Mouse (Mus musculus) CH12.LX (cell line): Measurements from ENCODE around the gene Xpo4. TPM values are rescaled to one million over a fixed set of nuclear protein-coding genes. Genes with fewer than 3 reads are reported as not detected.
A peak's percentile ranks its signal among the peaks of the same experiment; 100 is the strongest.

Experiments used
- DNase-seq: peaks from one replicate; pipeline ENCODE4 v3.0.0-alpha.2; 2013; ENCODE audit errors: extremely low read depth
- H3K27ac ChIP-seq: 2 replicates; pipeline ENCODE4 v1.5.1; 2012; ENCODE audit warnings: low read depth, mild to moderate bottlenecking, control low read depth, moderate library complexity; ENCODE audit not compliant: insufficient read depth
- H3K27me3 ChIP-seq: replicated peaks from 2 replicates; pipeline ENCODE3; 2012; ENCODE audit warnings: inconsistent platforms
- H3K36me3 ChIP-seq, 2 experiments: replicated peaks in 1 of 2; 2 replicates each; pipeline versions ENCODE3 to v1.6.1; 2012; ENCODE audit warnings: inconsistent platforms in 1 of 2, low read length in 1 of 2, mild to moderate bottlenecking in 1 of 2, mixed read lengths in 1 of 2, moderate library complexity in 1 of 2; ENCODE audit not compliant: control insufficient read depth in 1 of 2, insufficient read depth in 1 of 2
- H3K4me1 ChIP-seq, 2 experiments: 2 replicates each; pipeline ENCODE4 v1.6.1; 2012; ENCODE audit warnings: inconsistent platforms in 1 of 2, moderate library complexity in 1 of 2; ENCODE audit not compliant: insufficient read depth in 2 of 2, control insufficient read depth in 1 of 2
- H3K4me2 ChIP-seq: 2 replicates; pipeline ENCODE4 v1.6.1; 2012; ENCODE audit warnings: low read depth, mild to moderate bottlenecking, control low read depth; ENCODE audit not compliant: poor library complexity, insufficient read depth, severe bottlenecking
- H3K4me3 ChIP-seq, 3 experiments: fragments of 150-350 bp in 1 of 3; sonication (generic) in 1 of 3; replicated peaks in 1 of 3; 2 replicates each; pipeline versions ENCODE3 to v1.5.1; 2011 to 2012; ENCODE audit warnings: low read depth in 2 of 3, low read length in 2 of 3, mild to moderate bottlenecking in 2 of 3, moderate library complexity in 2 of 3, control low read depth in 1 of 3, improper control_type of control experiment in 1 of 3, inconsistent platforms in 1 of 3, mixed read lengths in 1 of 3; ENCODE audit not compliant: poor library complexity in 1 of 3
- H3K79me2 ChIP-seq: replicated peaks from 2 replicates; pipeline ENCODE4 v1.6.1; 2012; ENCODE audit warnings: mild to moderate bottlenecking, moderate library complexity; ENCODE audit not compliant: control insufficient read depth, poor library complexity, insufficient read depth, severe bottlenecking; ENCODE audit errors: extremely low read depth
- H3K9ac ChIP-seq: 2 replicates; pipeline ENCODE4 v1.6.1; 2012; ENCODE audit warnings: low read depth, mild to moderate bottlenecking, control low read depth, moderate library complexity; ENCODE audit not compliant: insufficient read depth
- H3K9me3 ChIP-seq: replicated peaks from 2 replicates; pipeline ENCODE3; 2012; ENCODE audit warnings: low read length, inconsistent platforms, mixed read lengths
- BHLHE40 ChIP-seq: IDR thresholded peaks from 2 replicates; pipeline ENCODE4 v1.6.1; 2011; ENCODE audit warnings: mild to moderate bottlenecking, low read depth, low read length, improper control_type of control experiment
- CHD1 ChIP-seq: IDR thresholded peaks from 2 replicates; pipeline ENCODE4 v1.6.1; 2012; ENCODE audit warnings: low read depth, low read length, improper control_type of control experiment, inconsistent platforms
- CHD2 ChIP-seq: IDR thresholded peaks from 2 replicates; pipeline ENCODE4 v1.6.1; 2011; ENCODE audit warnings: low read length, improper control_type of control experiment
- CTCF ChIP-seq, 2 experiments: IDR thresholded peaks in 1 of 2; conservative IDR thresholded peaks in 1 of 2; 2 replicates each; pipeline ENCODE4 v1.5.1; 2011 to 2012; ENCODE audit warnings: low read depth in 2 of 2, low read length in 2 of 2, improper control_type of control experiment in 1 of 2, inconsistent platforms in 1 of 2, mild to moderate bottlenecking in 1 of 2, moderate library complexity in 1 of 2
- EP300 ChIP-seq: IDR thresholded peaks from 2 replicates; pipeline ENCODE4 v1.6.1; 2011; ENCODE audit warnings: low read length, improper control_type of control experiment
- ETS1 ChIP-seq: conservative IDR thresholded peaks from 2 replicates; pipeline ENCODE4 v1.6.1; 2012; ENCODE audit warnings: low read depth, mild to moderate bottlenecking, inconsistent platforms, low read length, improper control_type of control experiment, moderate library complexity
- GABPA ChIP-seq: IDR thresholded peaks from 2 replicates; pipeline ENCODE4 v1.6.1; 2012; ENCODE audit warnings: low read depth, low read length, improper control_type of control experiment, inconsistent platforms; ENCODE audit not compliant: insufficient replicate concordance
- IRF4 ChIP-seq: IDR thresholded peaks from 2 replicates; pipeline ENCODE4 v1.6.1; 2014; ENCODE audit warnings: low read depth, mild to moderate bottlenecking, inconsistent platforms, low read length, improper control_type of control experiment
- JUN ChIP-seq: IDR thresholded peaks from 2 replicates; pipeline ENCODE4 v1.6.1; 2011; ENCODE audit warnings: low read depth, mild to moderate bottlenecking, low read length, improper control_type of control experiment, moderate library complexity; ENCODE audit not compliant: insufficient read depth
- KAT2A ChIP-seq: IDR thresholded peaks from 2 replicates; pipeline ENCODE4 v1.6.1; 2012; ENCODE audit warnings: low read length, improper control_type of control experiment, inconsistent platforms; ENCODE audit not compliant: insufficient replicate concordance
- MAFK ChIP-seq: IDR thresholded peaks from 2 replicates; pipeline ENCODE4 v1.6.1; 2011; ENCODE audit warnings: low read length, improper control_type of control experiment; ENCODE audit not compliant: insufficient replicate concordance
- MXI1 ChIP-seq: IDR thresholded peaks from 2 replicates; pipeline ENCODE4 v1.6.1; 2011; ENCODE audit warnings: mild to moderate bottlenecking, low read depth, low read length, improper control_type of control experiment
- MYC ChIP-seq: IDR thresholded peaks from 2 replicates; pipeline ENCODE4 v1.6.1; 2011; ENCODE audit warnings: low read depth, mild to moderate bottlenecking, improper control_type of control experiment, low read length
- PAX5 ChIP-seq: IDR thresholded peaks from 2 replicates; pipeline ENCODE4 v1.6.1; 2012; ENCODE audit warnings: low read length, inconsistent platforms, mixed read lengths
- RAD21 ChIP-seq: IDR thresholded peaks from 2 replicates; pipeline ENCODE4 v1.6.1; 2011; ENCODE audit warnings: low read depth, mild to moderate bottlenecking, low read length, improper control_type of control experiment, moderate library complexity
- RCOR1 ChIP-seq: conservative IDR thresholded peaks from 2 replicates; pipeline ENCODE4 v1.6.1; 2012; ENCODE audit warnings: low read depth, mild to moderate bottlenecking, inconsistent platforms, low read length, improper control_type of control experiment
- SMC3 ChIP-seq: IDR thresholded peaks from 2 replicates; pipeline ENCODE4 v1.6.1; 2011; ENCODE audit warnings: low read depth, low read length, improper control_type of control experiment
- TBP ChIP-seq: conservative IDR thresholded peaks from 2 replicates; pipeline ENCODE4 v1.6.1; 2011; ENCODE audit warnings: low read depth, low read length, improper control_type of control experiment
- TCF12 ChIP-seq: IDR thresholded peaks from 2 replicates; pipeline ENCODE4 v1.6.1; 2014; ENCODE audit warnings: low read depth, mild to moderate bottlenecking, inconsistent platforms, low read length, improper control_type of control experiment
- USF1 ChIP-seq: IDR thresholded peaks from 2 replicates; pipeline ENCODE4 v1.6.1; 2014; ENCODE audit warnings: low read depth, mild to moderate bottlenecking, inconsistent platforms, low read length, improper control_type of control experiment
- USF2 ChIP-seq: conservative IDR thresholded peaks from 2 replicates; pipeline ENCODE4 v1.6.1; 2011; ENCODE audit warnings: low read depth, low read length, improper control_type of control experiment
- ZKSCAN1 ChIP-seq: IDR thresholded peaks from 2 replicates; pipeline ENCODE4 v1.6.1; 2012; ENCODE audit warnings: low read depth, inconsistent platforms, low read length, improper control_type of control experiment, borderline replicate concordance
- ZNF384 ChIP-seq: IDR thresholded peaks from 2 replicates; pipeline ENCODE4 v1.6.1; 2012; ENCODE audit warnings: low read depth, low read length, improper control_type of control experiment, inconsistent platforms
- dilution Hi-C: fragments of 300-500 bp; cut with MboI; formaldehyde crosslinking; loops from 2 replicates; pipeline ENCODE4 v1.14.3; 2020; ENCODE audit warnings: low sequenced_read_pairs; ENCODE audit not compliant: extremely low pct_unique_long_range_greater_than_20kb, extremely low pct_ligation_motif_present
- in situ Hi-C: fragments of 300-500 bp; cut with MboI; formaldehyde crosslinking; loops from 3 replicates; pipeline ENCODE4 v1.14.3; 2019; ENCODE audit warnings: low sequenced_read_pairs, low pct_ligation_motif_present, low pct_unique_long_range_greater_than_20kb, mixed read lengths
- polyA plus RNA-seq: library from polyadenylated mRNA; unstranded; fragments of >175 nt; gene quantifications from 2 replicates; pipeline ENCODE4 v1.2.1, GENCODE M21; 2012; ENCODE audit warnings: low read depth; ENCODE audit not compliant: insufficient read length
- total RNA-seq, 2 experiments: library from RNA; depleted of rRNA; stranded (reverse); fragments of 300-350 nt in 1 of 2; fragments of >200 nt in 1 of 2; gene quantifications; 2 replicates each; pipeline ENCODE4 v1.2.3; 2012 to 2014

Gene Xpo4
- total and polyA plus RNA-seq, 3 experiments, result 30.2 to 47.3 (median 43.0) TPM

DNA sequence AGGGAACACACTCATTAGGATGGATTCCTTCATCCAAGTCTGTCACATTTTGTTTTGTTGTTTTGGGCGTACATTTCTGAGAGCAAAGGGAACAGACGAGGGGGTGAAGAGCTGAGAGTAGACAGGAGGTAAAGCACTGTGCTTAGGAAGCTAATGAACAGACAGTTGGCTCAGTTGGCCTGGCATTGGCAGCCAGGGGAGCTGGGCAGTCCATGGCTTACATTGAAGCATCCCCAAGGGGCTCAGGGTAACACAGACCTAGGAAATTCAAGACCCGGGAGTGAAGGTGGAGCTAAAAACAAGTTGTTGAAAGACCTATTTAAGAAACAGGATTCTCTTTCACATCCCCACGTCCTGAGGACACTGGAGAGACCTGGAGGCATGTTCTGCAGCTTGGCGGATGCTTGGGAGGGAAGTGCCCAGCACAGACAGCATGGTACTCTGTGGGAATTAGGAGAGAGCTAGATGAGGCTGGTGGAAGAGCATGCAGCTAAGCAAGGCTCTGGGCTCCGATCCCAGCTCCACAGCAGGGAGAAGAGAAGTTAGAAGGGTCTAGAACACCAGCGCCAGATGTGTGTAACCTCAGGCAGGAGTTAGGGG is 109.7 kb downstream of the Xpo4 start:
- Histone ChIP-seq H3K4me1 (peaks cover 5 to 9% of the 10 kb centered on the region in 2 experiments), H3K36me3 (peaks cover 17 to 63% of the 10 kb centered on the region in 2 experiments), H3K27me3 (no peaks in the 10 kb centered on the region), H3K4me2 (no peak overlapping the region), H3K9me3 (no peaks in the 10 kb centered on the region), H3K9ac (no peak overlapping the region), H3K4me3 (no peak overlapping the region), H3K79me2 (no peaks in the 10 kb centered on the region), H3K27ac (no peak overlapping the region)
- no peak for DNase-seq
- dilution Hi-C loops, result no loop called here
- in situ Hi-C loops, result no loop called here
- TF ChIP-seq JUN (no peak), EP300 (no peak), ZNF384 (no peak), TBP (no peak), USF2 (no peak), CHD2 (no peak), MYC (no peak), KAT2A (no peak), CHD1 (no peak), MXI1 (no peak), ZKSCAN1 (no peak), CTCF (conservative IDR thresholded peaks at IDR 0.05 in 1 of 2, IDR thresholded peaks at IDR 0.05 in 1 of 2; ENCODE audit: low read depth in 2 of 2, low read length in 2 of 2) (no peak)

DNA sequence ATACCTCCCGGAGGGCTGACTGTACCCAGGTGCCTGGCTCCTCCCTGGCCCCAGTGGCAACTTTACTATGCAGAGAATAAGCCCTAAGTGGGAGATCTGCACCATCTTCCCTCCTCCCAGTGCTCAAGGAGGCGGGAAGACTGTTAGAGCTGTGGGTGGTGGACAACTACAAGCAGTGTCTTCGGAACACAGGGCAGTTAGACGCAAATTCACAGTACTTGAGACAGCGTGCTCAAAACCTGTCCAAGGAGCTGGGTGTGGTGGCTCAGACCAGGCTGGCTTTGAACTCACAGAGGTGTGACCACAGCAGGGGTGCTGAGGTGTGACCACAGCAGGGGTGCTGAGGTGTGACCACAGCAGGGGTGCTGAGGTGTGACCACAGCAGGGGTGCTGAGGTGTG is 110.8 kb downstream of the Xpo4 start:
- Histone ChIP-seq H3K36me3 (peaks cover 17 to 66% of the 10 kb centered on the region in 2 experiments), H3K9ac (no peak overlapping the region), H3K4me1 (peaks cover 5 to 9% of the 10 kb centered on the region in 2 experiments), H3K27me3 (no peaks in the 10 kb centered on the region), H3K4me3 (no peak overlapping the region), H3K9me3 (no peaks in the 10 kb centered on the region), H3K79me2 (no peaks in the 10 kb centered on the region), H3K27ac (no peak overlapping the region), H3K4me2 (no peak overlapping the region)
- dilution Hi-C loops, result no loop called here
- DNase-seq, result no peak
- in situ Hi-C loops, result no loop called here
- TF ChIP-seq BHLHE40 (0 out of 2 replicates have a peak, but pooled peaks have one; percentile 14), MXI1 (no peak)
- TF ChIP-seq, all 38 proteins: peak for 1

DNA sequence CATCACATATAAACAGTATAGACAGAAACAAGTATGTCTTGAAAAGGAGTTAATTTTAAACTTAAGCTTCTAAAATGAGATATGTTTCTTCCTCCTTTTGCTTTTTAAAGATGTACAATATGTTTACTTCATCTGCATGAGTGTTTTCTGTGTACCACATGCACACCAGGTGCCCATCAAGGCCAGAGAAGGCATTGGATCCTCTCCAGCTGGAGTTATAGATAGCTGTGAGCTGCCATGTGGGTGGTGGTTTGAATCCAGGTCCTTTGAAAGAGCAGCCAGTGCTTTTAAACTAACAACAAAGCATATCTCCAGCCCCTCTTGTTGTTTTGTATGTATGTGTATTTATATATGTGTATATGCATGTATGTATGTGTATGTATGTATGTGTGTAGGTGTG is 112.3 kb downstream of the Xpo4 start:
- TF ChIP-seq RAD21 (no peak), PAX5 (no peak), ZKSCAN1 (no peak), GABPA (no peak), CHD1 (no peak), SMC3 (no peak), CTCF (conservative IDR thresholded peaks at IDR 0.05 in 1 of 2, IDR thresholded peaks at IDR 0.05 in 1 of 2; ENCODE audit: low read depth in 2 of 2, low read length in 2 of 2) (no peak), USF1 (no peak), RCOR1 (no peak), EP300 (no peak), BHLHE40 (no peak), MXI1 (no peak), ETS1 (no peak), IRF4 (no peak), TCF12 (no peak), MAFK (no peak)
- TF ChIP-seq, all 38 proteins: peak for 0
- peaks cover 25 to 73% of the 10 kb centered on the region in 2 experiments for H3K36me3 ChIP-seq
- no peak overlapping the region for H3K4me2 ChIP-seq
- DNase-seq, result no peak
- H3K79me2 ChIP-seq, result no peaks in the 10 kb centered on the region
- dilution Hi-C loops (no loop called here), in situ Hi-C loops (no loop called here)
- no peaks in the 10 kb centered on the region for H3K9me3 ChIP-seq
- H3K9ac ChIP-seq, result no peak overlapping the region
- no peak overlapping the region for H3K4me3 ChIP-seq
- H3K4me1 ChIP-seq, result peaks cover 5 to 9% of the 10 kb centered on the region in 2 experiments
- no peak overlapping the region for H3K27ac ChIP-seq
- H3K27me3 ChIP-seq, result no peaks in the 10 kb centered on the region
